Mouse (Mus musculus) induced T-regulatory cell, adult 2 months (primary cell): ENCODE data around the gene Etl4.
"Not testable (repeated sequence)": the region's sequence is repeated elsewhere in the genome, so short reads cannot be mapped to it uniquely, and the experiment has no call there.

ENCODE experiments used
- DNase-seq: peaks from one replicate; pipeline ENCODE4 v3.0.0-alpha.2; 2012; ENCODE audit warnings: low read depth

Etl4 gene

DNA sequence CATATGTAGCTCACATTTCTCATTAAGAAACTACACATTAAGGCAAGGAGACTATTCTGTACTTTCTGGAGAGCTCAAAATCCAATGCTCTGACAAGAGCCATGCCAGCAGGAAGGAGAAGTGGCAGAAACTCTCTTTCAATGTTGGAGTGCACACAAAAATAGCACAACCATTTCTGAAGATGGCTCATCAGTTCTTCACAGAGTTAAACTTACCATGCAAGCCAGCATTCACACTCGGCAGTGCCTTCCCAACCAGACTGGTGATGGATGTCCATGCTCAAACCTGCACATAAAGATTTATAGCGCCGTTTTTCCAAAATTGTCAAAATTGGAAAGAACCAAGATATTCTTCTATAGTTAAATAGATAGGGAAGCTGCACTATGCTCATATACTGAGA, 392.9 kb downstream of the Etl4 start:
- DNase-seq: no peak

DNA sequence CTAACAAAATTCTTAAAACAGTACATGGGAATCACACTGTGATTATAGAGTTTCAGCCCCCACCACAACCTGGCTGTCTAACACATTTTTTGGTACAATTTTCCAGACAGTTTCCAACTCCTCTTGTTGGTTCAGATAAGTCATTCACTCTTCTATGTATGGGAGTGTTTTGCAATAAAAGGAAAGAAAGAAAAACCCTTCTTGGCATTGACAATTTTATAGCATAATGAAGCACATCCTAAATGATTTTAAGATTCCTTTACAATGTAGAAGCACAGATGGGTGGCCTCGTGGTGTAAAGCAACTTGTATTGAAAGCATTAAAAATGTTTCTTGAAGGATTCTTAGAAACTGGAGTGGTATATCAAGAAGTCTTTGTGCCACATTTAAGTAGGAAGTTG, 415.4 kb downstream of the Etl4 start:
- DNase-seq: no peak

DNA sequence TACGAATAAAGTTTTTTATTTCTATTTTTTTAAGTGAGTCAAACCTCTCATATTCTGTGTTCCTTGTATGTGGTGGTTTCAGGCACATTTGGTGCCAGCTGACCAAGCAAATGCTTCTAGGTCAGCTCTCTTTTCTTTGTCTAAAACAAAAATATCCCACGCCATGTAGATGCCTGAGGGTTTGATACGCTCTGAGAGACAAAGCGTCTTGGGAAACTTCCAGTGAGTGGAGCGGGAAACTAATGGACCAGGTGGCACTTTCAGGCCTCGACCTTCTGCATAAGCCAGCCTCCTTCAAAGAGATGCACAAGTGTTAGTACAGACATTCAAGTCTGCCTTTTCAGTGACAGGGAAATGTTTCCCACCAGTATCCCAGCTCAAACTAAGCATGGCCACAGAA, 426.6 kb downstream of the Etl4 start:
- no peak for DNase-seq

DNA sequence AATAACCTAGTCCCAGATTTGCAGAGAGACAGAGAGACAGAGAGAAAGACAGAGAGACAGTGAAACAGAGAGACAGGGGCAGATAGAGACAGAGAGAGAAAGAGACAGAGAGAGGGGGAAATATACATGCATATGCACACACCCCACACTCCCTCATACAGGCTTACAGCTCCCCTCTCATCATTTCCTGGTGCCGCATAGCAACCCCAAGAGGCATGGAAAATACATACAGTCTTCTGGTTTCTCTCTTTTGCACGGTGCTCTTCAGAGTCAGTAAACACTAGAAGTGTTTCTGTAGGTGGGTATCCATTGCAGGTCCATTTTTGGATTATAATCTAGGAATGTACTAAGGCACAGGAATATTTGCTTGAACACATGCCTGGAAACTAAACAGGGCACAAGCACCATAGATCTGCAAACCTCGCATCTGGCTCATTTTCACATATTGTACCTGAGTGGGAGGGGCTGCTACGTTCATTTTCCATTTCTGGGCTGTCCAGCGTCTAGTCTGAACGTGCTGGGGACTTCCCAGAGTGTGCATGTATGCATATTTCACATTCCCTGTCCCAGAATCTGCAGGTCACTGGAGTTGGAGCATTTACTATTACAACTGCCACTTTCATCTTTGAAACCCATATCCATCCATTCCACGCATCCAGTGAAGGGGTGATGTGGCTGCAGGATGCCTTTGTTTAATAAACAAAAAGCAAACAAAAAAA, 429.6 kb downstream of the Etl4 start:
- no peak for DNase-seq

DNA sequence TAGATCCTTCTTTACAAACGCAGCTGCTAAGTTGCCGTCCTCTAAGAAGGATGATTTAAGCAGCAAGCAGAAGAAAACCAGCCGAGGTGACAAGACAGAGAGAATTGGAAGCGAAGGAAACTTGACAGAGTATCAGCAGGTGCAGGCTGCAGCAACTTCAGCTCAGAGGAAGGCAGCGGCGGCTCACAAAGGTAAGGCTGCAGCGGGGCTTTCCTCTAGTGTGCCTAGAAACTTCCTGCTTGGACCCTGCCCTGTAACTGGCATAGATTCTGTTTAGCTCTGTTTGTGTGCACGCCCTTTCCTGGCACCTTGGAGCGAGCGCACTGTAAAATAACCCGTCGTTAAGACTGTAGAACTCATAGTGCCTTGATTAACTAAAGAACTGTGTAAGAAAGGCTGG, 430.3 kb downstream of the Etl4 start:
- no peak for DNase-seq

DNA sequence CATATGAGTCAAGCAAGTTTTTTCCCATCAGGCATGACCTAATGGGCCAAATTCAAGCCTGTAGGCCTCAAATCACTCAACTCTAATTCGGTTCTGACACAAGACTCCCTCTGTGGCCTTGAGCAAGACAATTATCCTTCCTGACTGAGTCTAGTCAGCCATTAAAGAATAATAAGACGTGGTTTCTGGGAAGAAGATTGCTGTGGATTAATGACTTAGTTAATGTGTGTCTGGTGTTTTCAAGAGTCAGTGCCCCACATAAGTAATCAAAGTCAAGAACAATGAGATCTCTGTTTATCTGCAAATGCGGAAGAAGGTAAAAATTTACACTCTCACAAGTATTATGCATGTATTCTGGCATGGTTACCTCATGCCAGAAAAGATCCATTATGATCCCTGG, 437.3 kb downstream of the Etl4 start:
- DNase-seq: no peak

DNA sequence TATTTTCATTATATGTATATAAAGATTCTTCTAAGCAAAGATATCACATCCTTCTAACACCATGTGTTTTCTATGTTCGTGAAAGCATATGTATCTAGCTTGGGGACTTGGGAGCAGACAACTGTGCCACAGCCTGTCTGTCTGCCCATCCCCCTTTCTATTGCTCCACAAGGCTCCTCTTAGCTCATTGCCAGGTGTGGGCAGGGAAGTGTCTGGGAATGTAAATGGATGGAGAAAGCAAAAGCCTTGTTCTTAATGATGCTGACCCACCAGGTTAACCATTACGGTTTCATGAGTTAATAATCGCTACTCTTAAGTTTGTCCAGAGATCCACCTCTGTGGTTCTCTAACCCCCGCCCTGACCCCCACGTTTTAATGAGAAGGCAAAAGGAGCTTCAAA, 439.7 kb downstream of the Etl4 start:
- no peak for DNase-seq

DNA sequence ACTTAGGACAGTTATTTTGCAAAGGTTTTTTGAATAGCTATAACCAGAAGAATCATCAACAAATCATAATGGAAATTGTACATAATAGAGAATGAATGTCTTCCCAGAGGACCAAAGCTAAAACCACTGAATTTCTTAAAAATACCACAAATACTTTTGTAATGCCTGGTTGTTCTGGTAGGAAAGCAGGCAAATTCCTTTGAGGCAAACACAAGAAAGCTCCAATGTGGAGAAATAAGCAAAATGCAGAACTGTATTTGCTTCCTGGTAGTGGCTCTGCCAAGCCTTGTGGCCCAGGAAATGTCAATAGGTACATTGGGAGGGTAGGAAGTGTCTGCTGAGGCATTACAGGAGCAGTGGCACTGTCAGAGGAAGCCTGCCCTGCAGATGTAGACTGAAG, 443.2 kb downstream of the Etl4 start:
- DNase-seq: no peak

DNA sequence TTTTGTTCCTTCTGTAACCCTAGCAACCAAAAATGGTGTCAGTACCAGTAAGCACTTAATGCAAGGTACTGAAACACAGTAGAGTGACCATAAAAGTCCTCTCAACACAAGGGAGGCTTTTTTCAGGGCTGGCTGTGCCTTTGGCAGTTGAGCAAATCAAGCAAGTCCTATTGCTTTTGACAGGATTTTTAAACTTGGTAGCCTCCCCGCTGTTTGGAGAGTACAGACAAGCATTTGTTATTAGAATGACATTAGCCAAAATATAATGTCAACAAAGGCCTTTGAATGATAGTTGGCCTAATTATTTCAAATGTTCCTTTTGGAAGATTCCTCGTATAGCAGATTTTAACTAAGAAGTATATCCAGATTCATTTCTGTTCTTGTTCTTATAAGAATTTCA, 467.4 kb downstream of the Etl4 start:
- no peak for DNase-seq

DNA sequence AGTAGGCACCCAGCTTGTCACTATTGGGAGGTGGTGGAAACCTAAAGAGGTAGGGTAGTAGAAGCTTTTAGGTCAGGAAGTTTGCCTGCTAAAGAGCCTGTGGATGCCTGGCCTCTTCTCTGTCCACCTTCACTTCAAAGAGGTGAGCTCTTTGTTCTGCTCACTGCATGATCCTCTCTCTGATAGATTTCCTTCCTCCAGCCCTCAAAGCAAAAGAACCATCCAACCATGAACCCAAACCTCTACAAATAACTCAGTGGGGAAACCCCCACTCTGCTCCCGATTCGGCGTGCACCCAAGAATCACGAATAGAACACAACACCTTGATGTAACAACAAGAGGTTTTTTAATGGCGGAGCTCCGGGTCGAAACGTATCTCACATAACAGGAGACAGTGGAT, 471.3 kb downstream of the Etl4 start:
- not testable (repeated sequence) for DNase-seq

DNA sequence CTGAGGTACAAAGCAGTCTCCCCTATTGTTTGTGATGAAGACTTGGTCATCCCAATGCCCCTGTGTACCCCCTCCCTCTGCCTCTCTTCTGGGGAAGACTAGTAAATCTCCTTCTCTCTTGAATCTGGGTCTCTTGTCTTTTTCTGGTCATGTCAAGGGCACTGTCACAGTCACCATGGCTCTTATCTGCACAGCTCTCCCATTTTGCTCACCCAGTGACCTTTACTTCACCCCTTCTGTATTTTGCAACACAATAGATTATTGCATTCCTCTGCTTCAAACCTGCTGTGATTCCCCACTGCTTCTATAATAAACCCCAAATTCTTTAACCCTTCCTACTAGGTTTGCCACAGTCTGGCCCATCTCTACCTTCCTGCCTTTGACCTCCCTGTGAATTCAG, 484.5 kb downstream of the Etl4 start:
- DNase-seq: no peak

DNA sequence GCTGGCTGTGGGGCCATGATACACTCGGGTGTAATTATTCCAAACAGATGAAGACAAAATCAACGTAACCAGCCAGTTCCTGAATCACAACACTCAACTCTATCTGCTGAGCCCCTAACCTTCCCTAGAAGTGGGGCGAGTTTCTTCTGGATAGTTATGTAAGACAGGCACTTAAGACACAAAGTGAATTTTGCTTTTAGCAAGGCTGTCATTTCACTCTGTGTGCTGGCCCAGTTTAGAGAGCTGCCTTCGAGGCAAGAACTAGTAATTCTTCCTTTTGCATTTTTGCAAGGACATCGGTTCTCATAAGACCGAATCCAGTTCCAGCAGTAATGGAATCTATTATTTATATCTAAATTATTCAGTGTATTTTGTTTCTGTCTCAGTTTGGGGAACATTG, 487.4 kb downstream of the Etl4 start:
- no peak for DNase-seq

DNA sequence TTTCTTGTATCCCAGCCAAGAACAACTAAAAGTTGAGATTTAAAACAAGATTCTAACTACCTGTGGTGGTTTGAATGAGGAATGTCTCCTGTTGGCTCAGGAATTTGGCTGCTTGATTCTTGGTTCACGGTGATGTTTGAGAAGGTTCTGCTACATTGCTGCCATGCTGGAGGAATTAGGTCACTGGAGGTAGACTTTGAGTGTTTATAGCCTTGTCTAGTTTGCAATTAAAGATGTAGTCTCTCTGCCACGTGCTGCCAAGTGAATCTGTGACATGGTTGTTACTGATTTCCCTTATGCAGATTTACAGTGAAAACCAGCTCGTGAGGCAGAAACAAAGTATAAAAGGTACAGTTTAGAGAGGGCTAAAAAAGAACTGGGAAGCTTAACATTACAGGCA, 491.0 kb downstream of the Etl4 start:
- no peak for DNase-seq

DNA sequence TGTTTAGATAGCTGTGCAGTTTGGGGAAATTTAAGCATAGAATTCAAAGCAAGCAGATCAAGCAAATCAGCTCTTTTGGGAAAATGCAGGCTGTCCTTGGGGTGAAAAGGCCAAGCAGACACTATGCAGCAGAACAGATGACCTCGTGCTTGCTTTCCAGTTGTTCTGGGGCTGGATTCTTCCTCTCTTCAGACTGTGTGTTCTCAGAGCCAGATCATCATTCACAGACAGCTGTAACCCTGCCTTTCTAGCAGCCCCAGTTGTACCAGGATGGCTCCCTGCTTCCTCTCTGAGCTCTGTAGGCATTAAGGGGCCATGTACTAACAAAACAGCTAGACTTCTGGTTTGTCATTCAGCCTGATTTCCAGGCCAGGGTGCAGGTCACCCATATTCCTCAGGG, 494.8 kb downstream of the Etl4 start:
- no peak for DNase-seq

DNA sequence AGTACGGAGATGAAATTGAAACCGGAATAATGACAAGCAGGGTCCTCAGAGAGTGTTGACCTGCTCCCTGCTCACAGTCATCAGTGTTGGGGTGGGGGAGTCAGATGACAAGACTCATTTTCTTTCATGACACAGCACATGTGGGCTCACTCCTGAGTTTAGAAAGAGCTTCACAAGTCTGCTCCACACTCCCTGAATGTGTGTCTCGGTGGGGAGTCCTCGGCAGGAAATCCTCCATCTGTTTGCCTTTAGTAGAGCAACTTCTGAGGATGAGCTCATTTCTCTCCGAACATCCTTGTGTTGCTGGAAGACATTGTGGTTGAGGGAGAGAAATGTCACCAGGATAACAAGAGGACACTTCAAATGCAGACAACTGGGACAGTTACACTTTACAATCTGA, 497.5 kb downstream of the Etl4 start:
- no peak for DNase-seq

DNA sequence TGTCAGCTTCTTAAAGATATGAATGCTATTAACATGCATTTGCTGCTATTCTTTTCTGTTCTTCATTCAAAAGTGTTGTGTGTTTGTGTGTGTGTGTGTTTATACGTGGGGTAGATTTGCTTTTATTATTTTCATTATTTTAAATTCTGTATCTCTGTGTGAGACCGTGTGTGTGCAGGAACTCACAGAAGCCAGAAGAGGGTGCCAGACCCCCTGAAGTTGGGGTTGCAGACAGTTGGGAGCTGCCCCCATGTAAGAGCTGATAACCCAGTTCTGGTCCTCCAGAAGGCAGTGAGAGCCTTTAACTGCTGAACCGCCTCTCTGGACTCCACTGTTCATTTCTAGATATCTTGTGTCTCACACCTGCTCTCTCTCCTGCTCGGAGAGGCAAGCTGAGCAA, 505.3 kb downstream of the Etl4 start:
- no peak for DNase-seq

DNA sequence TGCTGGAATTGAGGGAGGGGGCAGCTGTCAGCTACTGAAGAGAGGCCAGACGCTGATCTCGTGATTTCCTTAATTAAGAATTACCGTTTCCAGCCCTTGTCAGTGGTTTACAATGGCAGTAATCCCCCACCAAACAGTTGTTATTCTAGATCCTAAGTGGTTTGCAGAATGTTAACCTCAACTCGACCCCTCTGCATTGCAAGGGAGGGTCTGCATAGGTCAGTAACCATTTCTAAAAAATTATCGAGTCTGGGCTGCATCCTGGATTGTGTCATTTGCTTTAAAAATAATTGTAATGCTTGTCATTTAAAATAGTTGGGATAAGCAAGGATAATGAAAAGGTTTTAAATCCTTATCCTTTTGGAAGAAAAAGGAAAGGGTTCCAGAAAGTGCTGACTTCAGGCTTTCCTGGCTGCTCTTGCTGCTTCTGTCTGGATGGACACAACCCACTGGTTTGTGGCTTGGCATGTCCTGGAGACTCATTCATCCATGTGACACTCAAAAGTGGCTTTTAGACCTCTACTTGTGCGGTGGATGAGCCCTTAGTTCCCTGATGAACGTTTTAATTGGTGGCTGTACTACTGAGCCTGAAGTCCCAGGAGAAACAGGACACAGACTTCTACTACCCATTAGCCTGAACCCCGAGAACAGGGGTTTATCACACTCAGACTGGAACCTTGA, 507.5 kb downstream of the Etl4 start:
- no peak for DNase-seq

DNA sequence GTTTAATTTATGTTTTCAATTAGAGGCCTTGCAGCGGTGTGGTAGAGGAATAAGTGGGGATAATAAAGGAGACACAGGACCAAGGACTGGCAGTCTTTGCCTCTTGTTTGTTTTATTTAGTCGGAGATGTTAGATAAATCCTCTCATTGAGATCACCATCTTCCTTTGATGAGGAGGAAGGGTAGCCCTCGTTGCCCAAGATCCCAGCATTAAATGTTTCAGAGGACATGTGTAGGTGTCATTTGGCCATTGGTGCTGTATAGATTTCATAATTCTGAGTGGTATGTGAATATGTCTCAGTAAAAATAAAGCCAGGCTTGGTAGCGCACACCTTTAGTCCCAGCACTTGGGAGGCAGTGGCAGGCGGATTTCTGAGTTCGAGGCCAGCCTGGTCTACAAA, 508.4 kb downstream of the Etl4 start:
- no peak for DNase-seq

DNA sequence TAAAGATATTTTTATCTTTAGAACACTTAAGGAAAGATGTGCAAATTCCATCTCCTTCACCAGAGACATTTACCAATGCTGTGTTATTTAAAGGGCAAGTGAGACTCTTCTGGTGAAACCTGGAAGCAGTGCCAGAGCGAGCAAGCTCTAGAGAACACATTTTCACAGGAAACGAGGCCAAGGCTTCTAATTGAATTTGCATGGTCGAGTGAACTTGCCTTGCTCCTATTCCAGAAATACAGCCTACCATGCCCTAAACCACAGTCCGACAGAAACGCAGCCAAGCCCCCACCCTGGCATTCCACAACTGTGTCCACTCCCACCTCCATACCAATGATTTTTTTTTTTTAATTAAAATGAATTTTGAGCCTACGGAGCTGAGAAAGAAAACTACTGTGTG, 510.4 kb downstream of the Etl4 start:
- no peak for DNase-seq

DNA sequence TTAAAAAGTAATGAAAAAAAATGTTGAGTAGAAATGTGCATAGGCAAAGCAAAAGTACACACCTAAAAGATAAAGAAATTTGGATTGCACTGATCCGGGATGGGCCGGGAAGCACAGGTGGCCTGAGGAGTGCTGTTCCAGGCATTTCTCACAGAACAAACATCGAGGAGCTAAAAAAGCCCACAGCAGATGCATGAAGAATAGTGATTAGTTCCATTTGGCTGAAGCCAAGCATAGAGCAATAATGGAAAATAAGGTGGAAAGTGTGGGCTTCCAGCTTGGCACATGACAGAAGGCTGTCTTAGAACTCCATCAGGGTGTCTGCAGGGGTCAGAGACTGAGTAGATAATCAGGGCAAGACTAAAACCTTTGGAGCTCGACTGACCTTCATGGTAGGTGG, 512.7 kb downstream of the Etl4 start:
- DNase-seq: no peak

DNA sequence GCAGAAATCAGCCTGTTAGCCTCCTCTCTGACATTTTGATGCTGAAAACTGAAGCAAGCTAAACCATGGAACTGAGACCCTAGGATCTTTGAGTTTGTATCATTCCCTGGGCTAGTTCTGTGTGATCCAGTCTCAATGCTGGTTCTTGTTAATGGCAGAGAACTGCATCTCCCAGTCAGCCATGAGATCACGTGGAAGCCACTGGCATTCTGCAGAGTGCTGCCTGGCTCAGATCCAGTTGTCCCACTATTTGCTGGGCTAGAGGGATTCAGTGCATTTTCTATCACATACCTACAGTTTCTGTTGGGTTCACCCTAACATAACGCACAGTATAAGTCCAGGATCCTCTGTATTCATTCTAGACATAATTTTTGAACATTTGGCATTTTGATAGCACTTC, 524.1 kb downstream of the Etl4 start:
- no peak for DNase-seq

DNA sequence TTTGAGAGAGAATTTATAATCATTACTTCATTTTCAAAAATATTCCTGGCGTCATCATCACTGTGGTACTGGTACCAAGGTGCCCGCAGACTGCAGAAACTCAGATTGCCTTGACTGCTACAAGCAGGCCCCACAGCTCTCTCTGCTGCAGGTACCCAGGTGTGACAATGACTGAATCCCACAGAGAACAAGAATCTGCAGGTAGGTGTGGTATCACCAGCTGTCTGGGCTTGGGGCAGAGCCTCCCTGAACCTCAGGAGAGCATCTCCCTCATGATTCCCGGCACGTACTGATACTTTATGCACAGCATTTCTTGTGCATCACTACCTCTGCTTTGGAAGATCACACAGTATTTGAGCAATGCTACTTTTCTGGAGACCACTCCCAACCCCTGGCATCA, 526.0 kb downstream of the Etl4 start:
- DNase-seq: no peak

DNA sequence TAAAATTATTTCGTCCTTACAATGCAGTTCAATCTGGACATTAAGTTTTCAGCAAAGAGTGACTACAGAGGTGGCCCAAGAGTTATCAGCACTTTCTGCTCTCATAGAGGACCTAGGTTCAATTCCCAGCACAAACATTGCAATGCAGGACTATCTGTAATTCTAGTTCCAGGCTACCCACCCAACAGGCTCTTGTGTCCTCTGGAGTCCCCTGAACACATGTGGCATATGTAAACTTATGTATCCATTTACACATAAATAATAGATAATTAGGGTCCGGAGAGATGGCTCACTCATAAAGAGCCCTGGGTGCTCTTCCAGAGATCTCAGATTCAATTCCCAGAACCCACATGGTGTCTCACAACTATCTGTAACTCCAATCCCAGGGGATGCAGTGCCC, 533.2 kb downstream of the Etl4 start:
- no peak for DNase-seq
